Mouse (Mus musculus) kidney, embryonic 15.5 days (tissue): ENCODE results near the gene Cyth3. TPM values are rescaled to one million over a fixed set of nuclear protein-coding genes. Genes with fewer than 3 reads are reported as not detected.

Experiments used
- ATAC-seq: fragments of 200-750 bp; cut with Nextera tagmentation; replicated peaks from 2 replicates; pipeline ENCODE4 v1.8.0; 2017; ENCODE audit warnings: moderate TSS enrichment; ENCODE audit not compliant: low FRiP score
- H3K27ac ChIP-seq: fragments of 300-500 bp; sonication (generic); 2 replicates; pipeline ENCODE4 v1.5.1; 2015; ENCODE audit warnings: mild to moderate bottlenecking, inconsistent platforms
- H3K27me3 ChIP-seq: fragments of 300-500 bp; sonication (generic); 2 replicates; pipeline ENCODE4 v1.6.1; 2015; ENCODE audit warnings: inconsistent platforms
- H3K36me3 ChIP-seq: fragments of 300-500 bp; sonication (generic); 2 replicates; pipeline ENCODE4 v1.6.1; 2015; ENCODE audit warnings: inconsistent platforms
- H3K4me1 ChIP-seq: fragments of 300-500 bp; sonication (generic); 2 replicates; pipeline ENCODE4 v1.6.1; 2015; ENCODE audit warnings: inconsistent platforms
- H3K4me2 ChIP-seq: fragments of 300-500 bp; sonication (generic); 2 replicates; pipeline ENCODE4 v1.6.1; 2015; ENCODE audit warnings: moderate library complexity, mild to moderate bottlenecking, inconsistent platforms
- H3K4me3 ChIP-seq: fragments of 300-500 bp; sonication (generic); replicated peaks from 2 replicates; pipeline ENCODE4 v1.5.1; 2015; ENCODE audit warnings: mild to moderate bottlenecking, inconsistent platforms
- H3K9ac ChIP-seq: fragments of 300-500 bp; sonication (generic); 2 replicates; pipeline ENCODE4 v1.6.1; 2015; ENCODE audit warnings: mild to moderate bottlenecking, inconsistent platforms
- H3K9me3 ChIP-seq: fragments of 300-500 bp; sonication (generic); replicated peaks from 2 replicates; pipeline ENCODE4 v1.6.1; 2016; ENCODE audit warnings: inconsistent platforms
- WGBS: fragments of 180-500 bp; shearing (Covaris S2); methylation state at CpG from one replicate; pipeline ENCODE4 v1.1.7; 2015; ENCODE audit warnings: mixed read lengths; 5-methylcytosine and 5-hydroxymethylcytosine counted together
- polyA plus RNA-seq: library from polyadenylated mRNA; unstranded; fragments of >200 nt; fragmentation: Nextera tagmentation; extraction: Ambion mirVana; gene quantifications from 2 replicates; pipeline ENCODE4 v1.2.1, GENCODE M21; 2015

Cyth3 gene
- polyA plus RNA-seq, result 66.0 and 71.5 TPM in 2 replicates

DNA sequence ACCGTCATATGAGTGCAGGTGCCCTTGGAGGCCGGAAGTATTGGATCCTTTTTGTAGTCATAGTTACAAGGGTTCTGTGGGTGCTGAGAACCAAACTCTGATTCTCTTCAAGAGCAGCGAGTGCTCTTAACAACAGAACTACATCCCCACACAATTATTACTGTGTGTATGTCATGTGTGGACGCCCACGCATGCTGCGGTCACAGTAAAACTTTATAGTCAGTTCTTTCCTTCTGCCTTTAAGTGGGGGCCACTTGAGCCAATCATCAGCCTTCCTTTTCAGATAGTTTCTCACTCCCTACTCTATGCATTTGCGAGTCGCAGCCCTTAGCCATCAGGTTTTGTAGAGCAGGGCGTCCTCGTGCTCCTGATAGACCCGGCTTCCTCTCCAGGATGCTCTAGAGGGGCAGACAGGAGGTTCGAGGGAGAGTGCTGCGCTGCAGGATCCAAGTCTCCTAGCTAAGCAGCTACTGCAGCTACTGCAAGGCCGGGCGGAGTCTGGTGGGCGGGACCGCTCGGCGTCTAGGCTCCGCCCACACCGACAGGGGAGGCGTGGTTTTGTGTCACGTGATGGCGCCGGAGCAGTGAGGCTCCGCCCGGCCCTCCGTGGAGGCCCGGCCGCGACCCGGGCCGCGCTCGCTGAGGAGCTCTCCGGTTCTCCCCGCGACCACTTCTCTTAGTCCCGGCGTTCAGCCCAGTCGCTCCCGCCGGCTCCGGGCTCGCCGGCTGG, at the start of gene Cyth3:
Cyth3 (plus strand) TSS at position 555 of the 730 bp plus-strand sequence.
- H3K27me3 ChIP-seq, result no peaks in the 10 kb centered on the region
- H3K27ac ChIP-seq, result peak within 1 kb of the TSS; percentile 85
- 8% methylated on average over 46 of the region's 46 CpGs for WGBS
- H3K9me3 ChIP-seq, result no peaks in the 10 kb centered on the region
- H3K4me3 ChIP-seq, result peak within 1 kb of the TSS; percentile 68
- no peaks in the 10 kb centered on the region for H3K36me3 ChIP-seq
- ATAC-seq, result peak; percentile 89
- peak within 1 kb of the TSS; percentile 80 for H3K9ac ChIP-seq
- peaks cover 65% of the 10 kb centered on the region for H3K4me1 ChIP-seq
- peak within 1 kb of the TSS; percentile 81 for H3K4me2 ChIP-seq

- ATAC-seq, result no peak
- peaks cover 17% of the 10 kb centered on the region; the same call in 1 of the 2 replicates for H3K4me1 ChIP-seq
- H3K36me3 ChIP-seq, result no peaks in the 10 kb centered on the region
- no peak overlapping the region for H3K4me2 ChIP-seq
- 97% methylated on average over 4 of the region's 4 CpGs for WGBS
- H3K9me3 ChIP-seq, result no peaks in the 10 kb centered on the region
- H3K27me3 ChIP-seq, result no peaks in the 10 kb centered on the region
- H3K4me3 ChIP-seq, result no peak overlapping the region
- no peak overlapping the region for H3K27ac ChIP-seq
- H3K9ac ChIP-seq, result no peak overlapping the region
Observed at GRCm38 (mm10) chr5:143573067-143573466, 49.2 kb upstream of the Cyth3 start.

- 77% methylated on average over 19 of the region's 19 CpGs for WGBS
- no peaks in the 10 kb centered on the region for H3K27me3 ChIP-seq
- H3K9ac ChIP-seq, result no peak overlapping the region
- H3K4me2 ChIP-seq, result no peak overlapping the region
- ATAC-seq, result 0 out of 2 replicates have a peak, but pooled peaks have one; percentile 27
- no peak overlapping the region for H3K4me3 ChIP-seq
- no peak overlapping the region for H3K27ac ChIP-seq
- peaks cover 20% of the 10 kb centered on the region for H3K4me1 ChIP-seq
- no peaks in the 10 kb centered on the region for H3K36me3 ChIP-seq
- no peaks in the 10 kb centered on the region for H3K9me3 ChIP-seq
Observed at GRCm38 (mm10) chr5:143574261-143575178, 47.7 kb upstream of the Cyth3 start.

DNA sequence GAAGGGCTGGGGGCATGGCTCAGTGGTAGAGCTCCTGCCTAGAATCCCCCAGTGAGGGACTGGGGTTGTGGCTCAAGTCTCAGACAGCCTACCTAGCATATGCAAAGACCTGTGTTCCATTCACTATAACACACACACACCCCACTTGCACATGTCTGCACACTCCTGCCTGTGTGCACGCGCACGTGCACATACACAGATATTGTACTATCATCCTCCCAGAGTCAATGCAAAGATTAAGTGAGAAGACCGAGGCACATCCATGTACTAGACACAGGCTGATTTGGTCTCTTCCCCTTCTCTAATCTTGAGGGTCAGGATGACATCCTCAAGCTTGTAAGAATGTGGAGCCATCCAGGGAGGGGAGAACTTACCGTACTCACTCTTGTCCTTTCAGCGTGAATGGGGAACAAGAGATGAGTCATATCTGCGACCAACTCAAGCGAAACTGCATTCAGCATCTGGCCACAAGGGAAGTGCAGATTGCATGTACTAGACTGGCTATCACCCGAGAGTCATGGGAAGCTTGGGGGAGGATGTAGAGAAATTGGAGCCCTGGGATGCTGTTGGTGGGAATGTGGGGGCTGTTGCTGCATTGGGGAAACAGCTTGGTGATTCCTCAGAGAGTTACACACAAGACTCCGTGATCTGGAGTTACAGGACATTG, 42.6 kb upstream of the Cyth3 start:
- Histone ChIP-seq H3K4me1 (peaks cover 13% of the 10 kb centered on the region; the same call in 1 of the 2 replicates), H3K9ac (no peak overlapping the region), H3K27me3 (no peaks in the 10 kb centered on the region), H3K27ac (no peak overlapping the region), H3K4me2 (no peak overlapping the region), H3K9me3 (no peaks in the 10 kb centered on the region), H3K4me3 (no peak overlapping the region), H3K36me3 (no peaks in the 10 kb centered on the region)
- 67% methylated on average over 10 of the region's 10 CpGs for WGBS
- no peak; the same call in 1 of the 2 replicates for ATAC-seq

- no peaks in the 10 kb centered on the region for H3K36me3 ChIP-seq
- no peak for ATAC-seq
- H3K9me3 ChIP-seq, result no peaks in the 10 kb centered on the region
- no peak overlapping the region for H3K4me2 ChIP-seq
- no peaks in the 10 kb centered on the region for H3K27me3 ChIP-seq
- H3K27ac ChIP-seq, result no peak overlapping the region
- H3K4me1 ChIP-seq, result peaks cover 9% of the 10 kb centered on the region; the same call in 1 of the 2 replicates
- WGBS, result 95% methylated on average over 2 of the region's 2 CpGs
- no peak overlapping the region for H3K4me3 ChIP-seq
- no peak overlapping the region for H3K9ac ChIP-seq
Observed at GRCm38 (mm10) chr5:143580982-143581381, 41.3 kb upstream of the Cyth3 start.

- Histone ChIP-seq H3K4me3 (no peak overlapping the region), H3K9me3 (no peaks in the 10 kb centered on the region), H3K27me3 (no peaks in the 10 kb centered on the region), H3K36me3 (no peaks in the 10 kb centered on the region), H3K9ac (no peak overlapping the region), H3K4me1 (peaks cover 9% of the 10 kb centered on the region; the same call in 1 of the 2 replicates), H3K27ac (no peak overlapping the region), H3K4me2 (no peak overlapping the region)
- ATAC-seq, result no peak
- WGBS, result 85% methylated on average over 8 of the region's 8 CpGs
Observed at GRCm38 (mm10) chr5:143581874-143582273, 40.4 kb upstream of the Cyth3 start.

GRCm38 (mm10) chr5:143583081-143583480, 39.2 kb upstream of the Cyth3 start:
- H3K9ac ChIP-seq, result no peak overlapping the region
- no peak overlapping the region for H3K4me3 ChIP-seq
- H3K4me2 ChIP-seq, result no peak overlapping the region
- WGBS, result 89% methylated on average over 10 of the region's 10 CpGs
- H3K4me1 ChIP-seq, result peaks cover 9% of the 10 kb centered on the region; the same call in 1 of the 2 replicates
- no peaks in the 10 kb centered on the region for H3K36me3 ChIP-seq
- no peaks in the 10 kb centered on the region for H3K27me3 ChIP-seq
- H3K9me3 ChIP-seq, result no peaks in the 10 kb centered on the region
- H3K27ac ChIP-seq, result no peak overlapping the region
- no peak for ATAC-seq

DNA sequence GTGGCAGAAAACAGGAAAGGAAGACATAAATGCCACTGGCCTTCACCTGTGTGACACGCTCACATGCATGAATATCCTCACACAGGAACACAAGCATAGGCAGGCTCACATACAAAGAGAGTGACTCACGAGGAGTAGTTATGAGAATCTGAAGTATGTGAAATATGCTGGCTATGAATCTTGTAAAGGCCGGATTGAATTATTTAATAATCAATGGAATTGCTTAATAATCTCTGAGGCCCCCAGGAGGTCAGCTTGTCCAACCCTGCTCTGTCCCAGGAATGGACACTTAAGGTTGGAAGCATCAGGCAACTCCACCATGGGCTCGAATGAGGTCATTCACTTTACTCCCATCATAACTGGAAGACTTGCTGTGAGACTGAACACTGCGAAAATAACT, 37.3 kb upstream of the Cyth3 start:
- Histone ChIP-seq H3K9ac (no peak overlapping the region), H3K4me2 (no peak overlapping the region), H3K36me3 (no peaks in the 10 kb centered on the region), H3K4me1 (peaks cover 14% of the 10 kb centered on the region), H3K9me3 (no peaks in the 10 kb centered on the region), H3K27ac (no peak overlapping the region), H3K4me3 (no peak overlapping the region), H3K27me3 (no peaks in the 10 kb centered on the region)
- no peak for ATAC-seq
- WGBS, result 85% methylated on average over 5 of the region's 5 CpGs

DNA sequence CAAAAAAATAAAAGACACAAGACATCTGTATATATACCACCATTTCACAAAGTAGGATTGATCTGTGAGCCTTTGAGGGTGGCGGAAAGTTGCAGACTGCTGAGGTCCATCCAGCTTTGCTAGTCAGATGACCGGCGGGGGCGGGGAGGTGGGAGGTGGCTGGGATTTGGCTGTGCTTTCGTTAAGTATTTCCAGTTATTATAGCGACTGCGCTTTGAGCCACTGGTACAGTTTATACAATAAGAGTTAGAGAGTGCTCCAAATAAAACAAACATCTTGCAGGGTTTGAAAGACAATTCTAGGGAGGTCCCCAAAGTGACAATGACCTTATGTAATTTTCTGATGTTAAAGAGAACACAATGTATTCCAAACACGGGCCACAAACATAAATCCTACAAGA, 35.9 kb upstream of the Cyth3 start:
- H3K36me3 ChIP-seq, result no peaks in the 10 kb centered on the region
- H3K4me2 ChIP-seq, result no peak overlapping the region
- no peaks in the 10 kb centered on the region for H3K9me3 ChIP-seq
- ATAC-seq, result no peak
- no peak overlapping the region for H3K27ac ChIP-seq
- peaks cover 12% of the 10 kb centered on the region for H3K4me1 ChIP-seq
- no peak overlapping the region for H3K9ac ChIP-seq
- H3K4me3 ChIP-seq, result no peak overlapping the region
- no peaks in the 10 kb centered on the region for H3K27me3 ChIP-seq
- 70% methylated on average over 8 of the region's 8 CpGs for WGBS

DNA sequence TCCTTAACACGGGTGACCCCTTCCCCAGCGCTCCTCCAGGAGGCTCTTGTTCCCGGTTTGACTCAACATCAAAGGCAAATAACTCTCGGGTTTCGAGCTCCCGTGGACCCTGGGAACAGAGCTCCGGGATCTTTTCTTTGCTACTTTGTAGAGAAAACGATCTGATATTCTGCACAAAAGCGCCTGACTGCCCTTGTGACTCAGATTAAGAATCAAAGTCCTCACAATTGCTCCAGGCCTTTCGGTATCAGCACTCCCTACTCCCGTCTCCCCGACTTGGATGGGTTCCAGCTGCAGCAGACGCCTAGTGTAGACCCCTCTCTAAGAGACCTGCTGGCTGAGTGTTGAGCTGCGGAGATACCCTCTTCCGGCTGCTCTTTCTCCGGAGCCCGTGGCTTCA, 33.1 kb upstream of the Cyth3 start:
- Histone ChIP-seq H3K27me3 (no peaks in the 10 kb centered on the region), H3K4me1 (peaks cover 12% of the 10 kb centered on the region), H3K9me3 (no peaks in the 10 kb centered on the region), H3K9ac (no peak overlapping the region), H3K4me2 (peak overlapping the region; percentile 40), H3K4me3 (no peak overlapping the region), H3K36me3 (no peaks in the 10 kb centered on the region), H3K27ac (peak overlapping the region; percentile 64)
- peak; percentile 70; the same call in 1 of the 2 replicates for ATAC-seq
- 20% methylated on average over 17 of the region's 17 CpGs for WGBS

- no peak overlapping the region for H3K9ac ChIP-seq
- no peaks in the 10 kb centered on the region for H3K36me3 ChIP-seq
- H3K4me3 ChIP-seq, result no peak overlapping the region
- H3K9me3 ChIP-seq, result 0 out of 2 replicates have a peak, but pooled peaks cover 7% of the 10 kb centered on the region
- no peak for ATAC-seq
- WGBS, result 73% methylated on average over 5 of the region's 5 CpGs
- peaks cover 12% of the 10 kb centered on the region for H3K4me1 ChIP-seq
- no peak overlapping the region for H3K27ac ChIP-seq
- no peak overlapping the region for H3K4me2 ChIP-seq
- H3K27me3 ChIP-seq, result no peaks in the 10 kb centered on the region
Observed at GRCm38 (mm10) chr5:143592926-143593325, 29.3 kb upstream of the Cyth3 start.
